Mouse (Mus musculus) cerebellum, adult 18-20 months (tissue): ENCODE data around the gene Krtap17-1.

Experiments
- DNase-seq, 2 experiments: peaks; one replicate each; pipeline ENCODE4 v3.0.0; 2021

The Krtap17-1 gene

GRCm38 (mm10) chr11:99993620-99994383 lies at the start of gene Krtap17-1:
Gene Krtap17-1 (minus strand): TSS chr11:99993994.
- no peak for DNase-seq

- no peak for DNase-seq
Observed at GRCm38 (mm10) chr11:100041454-100041853, 47.7 kb upstream of the Krtap17-1 start, which contains the start of gene Krt34. Gene Krt34 (minus strand): TSS chr11:100041554.

GRCm38 (mm10) chr11:100029768-100030167 lies 36.0 kb upstream of the Krtap17-1 start, which contains the start of gene Krt33b:
Gene Krt33b (minus strand): TSS chr11:100029868.
- DNase-seq = no peak

- DNase-seq = no peak
Observed at GRCm38 (mm10) chr11:100021438-100021837, 27.6 kb upstream of the Krtap17-1 start.

GRCm38 (mm10) chr11:100019466-100019865 lies 25.7 kb upstream of the Krtap17-1 start:
- DNase-seq = no peak

- no peak for DNase-seq
Observed at GRCm38 (mm10) chr11:100016112-100016511, 22.3 kb upstream of the Krtap17-1 start, which contains the start of gene Krt33a. Gene Krt33a (minus strand): TSS chr11:100016212.

- DNase-seq = no peak
Observed at GRCm38 (mm10) chr11:100013691-100014171, 19.9 kb upstream of the Krtap17-1 start.

- no peak for DNase-seq
Observed at GRCm38 (mm10) chr11:100010682-100011081, 16.9 kb upstream of the Krtap17-1 start.

GRCm38 (mm10) chr11:100008336-100008735 lies 14.5 kb upstream of the Krtap17-1 start:
- DNase-seq = no peak

GRCm38 (mm10) chr11:100006624-100007023 lies 12.8 kb upstream of the Krtap17-1 start:
- no peak for DNase-seq

- DNase-seq = no peak
Observed at GRCm38 (mm10) chr11:100005905-100006304, 12.1 kb upstream of the Krtap17-1 start.

GRCm38 (mm10) chr11:100004846-100005245 lies 11.1 kb upstream of the Krtap17-1 start:
- DNase-seq = peak; percentile 58 to 64

GRCm38 (mm10) chr11:99999091-99999490 lies 5.3 kb upstream of the Krtap17-1 start:
- no peak for DNase-seq

- DNase-seq = no peak
Observed at GRCm38 (mm10) chr11:99994384-99994661, 529 bp upstream of the Krtap17-1 start.

GRCm38 (mm10) chr11:99990571-99990970 lies 3.2 kb downstream of the Krtap17-1 start:
- no peak for DNase-seq

GRCm38 (mm10) chr11:99989881-99990405 lies 3.9 kb downstream of the Krtap17-1 start:
- DNase-seq = peak in 1 of 2 experiments; percentile 8

GRCm38 (mm10) chr11:99988530-99988929 lies 5.3 kb downstream of the Krtap17-1 start:
- no peak for DNase-seq

GRCm38 (mm10) chr11:99986180-99986647 lies 7.6 kb downstream of the Krtap17-1 start, which contains the start of gene Krtap16-1:
Gene Krtap16-1 (minus strand): TSS chr11:99986597.
- DNase-seq = no peak

GRCm38 (mm10) chr11:99985291-99986092 lies 8.3 kb downstream of the Krtap17-1 start:
- DNase-seq = peak; percentile 83 to 87

- no peak for DNase-seq
Observed at GRCm38 (mm10) chr11:99983442-99983841, 10.4 kb downstream of the Krtap17-1 start.

- no peak for DNase-seq
Observed at GRCm38 (mm10) chr11:99982731-99983130, 11.1 kb downstream of the Krtap17-1 start.

- DNase-seq = no peak
Observed at GRCm38 (mm10) chr11:99978953-99979352, 14.8 kb downstream of the Krtap17-1 start, which contains the start of gene Krtap29-1. Gene Krtap29-1 (minus strand): TSS chr11:99979053.

- DNase-seq = no peak
Observed at GRCm38 (mm10) chr11:99965961-99966360, 27.8 kb downstream of the Krtap17-1 start.
